Mouse (Mus musculus): Measurements from ENCODE around the gene Mospd1. TPM values are rescaled to one million over a fixed set of nuclear protein-coding genes. Genes with fewer than 3 reads are reported as not detected.

Gene Mospd1
- polyA plus RNA-seq, 1 experiment from 2014 or later: 41.9 TPM

GRCm38 (mm10) chrX:53321111-53321510 is 49.2 kb downstream of the Mospd1 start:
- H3K4me1 ChIP-seq (ENCODE audit: control insufficient read depth, insufficient read depth, low read length): no peaks in the 10 kb centered on the region
- no peak overlapping the region for H3K9ac ChIP-seq (replicated peaks; ENCODE audit: low read depth, low read length)
- no peaks in the 10 kb centered on the region for H3K36me3 ChIP-seq (ENCODE audit: control insufficient read depth, insufficient read depth, low read length)
- H3K4me3 ChIP-seq (ENCODE audit: low read depth, low read length): no peak overlapping the region
- H3K27ac ChIP-seq (ENCODE audit: low read depth, low read length): no peak overlapping the region
- H3K27me3 ChIP-seq (ENCODE audit: control insufficient read depth, insufficient read depth, low read length): no peaks in the 10 kb centered on the region
- WGBS: 82% methylated on average over 4 of the region's 4 CpGs
- no peaks in the 10 kb centered on the region for H3K9me3 ChIP-seq (ENCODE audit: control insufficient read depth, low read length)
- no peak overlapping the region for H3K4me2 ChIP-seq (ENCODE audit: low read depth, low read length)
- ATAC-seq (ENCODE audit: low read depth): no peak

GRCm38 (mm10) chrX:53320564-53320963 is 49.7 kb downstream of the Mospd1 start:
- H3K4me1 ChIP-seq (ENCODE audit: control insufficient read depth, insufficient read depth, low read length): no peaks in the 10 kb centered on the region
- no peak overlapping the region for H3K4me2 ChIP-seq (ENCODE audit: low read depth, low read length)
- no peak overlapping the region for H3K27ac ChIP-seq (ENCODE audit: low read depth, low read length)
- WGBS: 84% methylated on average over 2 of the region's 2 CpGs
- H3K36me3 ChIP-seq (ENCODE audit: control insufficient read depth, insufficient read depth, low read length): no peaks in the 10 kb centered on the region
- no peak for ATAC-seq (ENCODE audit: low read depth)
- no peaks in the 10 kb centered on the region for H3K9me3 ChIP-seq (ENCODE audit: control insufficient read depth, low read length)
- H3K4me3 ChIP-seq (ENCODE audit: low read depth, low read length): no peak overlapping the region
- no peaks in the 10 kb centered on the region for H3K27me3 ChIP-seq (ENCODE audit: control insufficient read depth, insufficient read depth, low read length)
- H3K9ac ChIP-seq (replicated peaks; ENCODE audit: low read depth, low read length): no peak overlapping the region

Other genes starting within 250 kb of the Mospd1 start
- gene Plac1, start 130.4 kb downstream of the Mospd1 start, polyA plus RNA-seq (2014; fragmentation: Nextera tagmentation; extraction: Ambion mirVana): 0.50 TPM in 1 of 2 replicates, not detected in the other
- 3.6 and 4.0 TPM in 2 replicates for gene Fam122b, start 100.7 kb downstream of the Mospd1 start, polyA plus RNA-seq (2014; fragmentation: Nextera tagmentation; extraction: Ambion mirVana)
- not detected in 2 replicates for gene Fam122c, start 97.1 kb downstream of the Mospd1 start, polyA plus RNA-seq (2014; fragmentation: Nextera tagmentation; extraction: Ambion mirVana)
- gene Etd, start 64.4 kb upstream of the Mospd1 start, polyA plus RNA-seq (2014; fragmentation: Nextera tagmentation; extraction: Ambion mirVana): not detected in 2 replicates
- 249 and 295 TPM in 2 replicates for gene Rtl8c, start 237.5 kb upstream of the Mospd1 start, polyA plus RNA-seq (2014; fragmentation: Nextera tagmentation; extraction: Ambion mirVana)
- gene Gm14597, start 238.5 kb upstream of the Mospd1 start, polyA plus RNA-seq (2014; fragmentation: Nextera tagmentation; extraction: Ambion mirVana): 0.59 TPM in 1 of 2 replicates, not detected in the other

All from neural tube, embryonic 14.5 days (tissue).